Mouse (Mus musculus): ENCODE results near the gene Tex13a. TPM values are rescaled to one million over a fixed set of nuclear protein-coding genes. Genes with fewer than 3 reads are reported as not detected.

Gene Tex13a
- polyA plus RNA-seq (2015; fragmentation: Nextera tagmentation; extraction: Ambion mirVana), result not detected in 2 replicates

DNA sequence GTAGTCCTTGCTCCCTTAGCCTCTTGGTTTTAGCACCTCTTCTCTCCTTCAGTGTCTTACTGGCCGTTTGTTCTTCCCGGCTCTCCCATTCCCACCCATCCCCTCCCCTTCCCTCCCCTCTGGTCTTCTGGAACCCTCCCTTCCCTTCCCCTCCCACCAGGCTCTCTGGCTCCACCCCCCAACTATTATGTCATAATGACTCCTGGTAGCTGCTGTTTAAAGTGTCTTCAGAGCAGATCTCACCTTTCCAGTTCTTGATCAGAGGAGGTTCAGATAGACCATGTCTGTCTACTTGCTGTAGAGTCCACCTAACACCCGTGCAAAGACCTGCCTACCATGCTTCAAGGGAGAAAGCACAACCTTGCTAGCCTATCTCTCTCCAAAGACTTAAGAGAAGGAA lies at the start of gene Tex13a:
Gene Tex13a (minus strand): TSS at position 101 of the 400 bp plus-strand sequence.
- Histone ChIP-seq H3K9ac (replicated peaks; ENCODE audit: low read length) (no peak within 1 kb of the TSS), H3K4me3 (ENCODE audit: low read length) (no peak within 1 kb of the TSS), H3K9me3 (ENCODE audit: low read length) (no peaks in the 10 kb centered on the region), H3K27ac (ENCODE audit: low read length) (no peak within 1 kb of the TSS), H3K36me3 (ENCODE audit: insufficient read depth, low read length) (no peaks in the 10 kb centered on the region), H3K27me3 (ENCODE audit: insufficient read depth, low read length) (no peaks in the 10 kb centered on the region; the same call in 1 of the 2 replicates), H3K4me1 (ENCODE audit: insufficient read depth, low read length) (no peaks in the 10 kb centered on the region), H3K4me2 (replicated peaks; ENCODE audit: low read depth, low read length) (no peak within 1 kb of the TSS)
- no peak for ATAC-seq (ENCODE audit: low FRiP score, low TSS enrichment)
- 79% methylated on average over 3 of the region's 3 CpGs for WGBS

DNA sequence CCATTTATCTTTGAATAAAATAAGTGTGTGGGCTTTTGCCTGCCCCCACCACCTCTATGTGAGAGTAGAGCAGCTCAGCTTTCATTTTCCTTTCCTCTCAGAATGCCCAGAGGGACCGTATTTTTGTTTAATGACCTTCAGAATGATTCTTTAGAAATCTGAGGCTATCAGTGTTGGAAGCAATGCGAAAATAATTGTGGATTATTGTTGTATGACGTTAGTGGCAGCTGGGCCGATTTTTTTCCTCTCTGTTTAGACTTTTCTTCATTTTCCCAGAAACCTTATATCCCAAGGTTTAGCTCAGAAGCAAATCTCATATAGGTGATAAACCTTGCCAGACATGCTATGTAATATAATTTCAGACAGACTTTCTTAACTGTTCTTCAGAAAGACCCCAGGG lies 25.2 kb upstream of the Tex13a start:
- Histone ChIP-seq H3K27ac (ENCODE audit: low read length) (no peak overlapping the region), H3K4me3 (ENCODE audit: low read length) (no peak overlapping the region), H3K4me1 (ENCODE audit: insufficient read depth, low read length) (no peaks in the 10 kb centered on the region), H3K9me3 (ENCODE audit: low read length) (no peaks in the 10 kb centered on the region), H3K9ac (replicated peaks; ENCODE audit: low read length) (no peak overlapping the region), H3K4me2 (replicated peaks; ENCODE audit: low read depth, low read length) (no peak overlapping the region), H3K36me3 (ENCODE audit: insufficient read depth, low read length) (no peaks in the 10 kb centered on the region), H3K27me3 (ENCODE audit: insufficient read depth, low read length) (0 out of 2 replicates have a peak, but pooled peaks cover 2% of the 10 kb centered on the region)
- WGBS, result 37% methylated on average over 4 of the region's 4 CpGs
- no peak for ATAC-seq (ENCODE audit: low FRiP score, low TSS enrichment)

GRCm38 (mm10) chrX:138170146-138170545 lies 39.2 kb downstream of the Tex13a start:
- Histone ChIP-seq H3K9ac (replicated peaks; ENCODE audit: low read length) (no peak overlapping the region), H3K4me3 (ENCODE audit: low read length) (no peak overlapping the region), H3K27ac (ENCODE audit: low read length) (no peak overlapping the region), H3K36me3 (ENCODE audit: insufficient read depth, low read length) (no peaks in the 10 kb centered on the region), H3K4me2 (replicated peaks; ENCODE audit: low read depth, low read length) (no peak overlapping the region), H3K9me3 (ENCODE audit: low read length) (no peaks in the 10 kb centered on the region), H3K27me3 (ENCODE audit: insufficient read depth, low read length) (no peaks in the 10 kb centered on the region; the same call in 1 of the 2 replicates), H3K4me1 (ENCODE audit: insufficient read depth, low read length) (no peaks in the 10 kb centered on the region)
- no peak; the same call in 1 of the 2 replicates for ATAC-seq (ENCODE audit: low FRiP score, low TSS enrichment)
- 17% methylated on average over 3 of the region's 3 CpGs for WGBS
